Comparison of ENCODE assay signal across 8 mouse cellular contexts in the genomic region with DNA sequence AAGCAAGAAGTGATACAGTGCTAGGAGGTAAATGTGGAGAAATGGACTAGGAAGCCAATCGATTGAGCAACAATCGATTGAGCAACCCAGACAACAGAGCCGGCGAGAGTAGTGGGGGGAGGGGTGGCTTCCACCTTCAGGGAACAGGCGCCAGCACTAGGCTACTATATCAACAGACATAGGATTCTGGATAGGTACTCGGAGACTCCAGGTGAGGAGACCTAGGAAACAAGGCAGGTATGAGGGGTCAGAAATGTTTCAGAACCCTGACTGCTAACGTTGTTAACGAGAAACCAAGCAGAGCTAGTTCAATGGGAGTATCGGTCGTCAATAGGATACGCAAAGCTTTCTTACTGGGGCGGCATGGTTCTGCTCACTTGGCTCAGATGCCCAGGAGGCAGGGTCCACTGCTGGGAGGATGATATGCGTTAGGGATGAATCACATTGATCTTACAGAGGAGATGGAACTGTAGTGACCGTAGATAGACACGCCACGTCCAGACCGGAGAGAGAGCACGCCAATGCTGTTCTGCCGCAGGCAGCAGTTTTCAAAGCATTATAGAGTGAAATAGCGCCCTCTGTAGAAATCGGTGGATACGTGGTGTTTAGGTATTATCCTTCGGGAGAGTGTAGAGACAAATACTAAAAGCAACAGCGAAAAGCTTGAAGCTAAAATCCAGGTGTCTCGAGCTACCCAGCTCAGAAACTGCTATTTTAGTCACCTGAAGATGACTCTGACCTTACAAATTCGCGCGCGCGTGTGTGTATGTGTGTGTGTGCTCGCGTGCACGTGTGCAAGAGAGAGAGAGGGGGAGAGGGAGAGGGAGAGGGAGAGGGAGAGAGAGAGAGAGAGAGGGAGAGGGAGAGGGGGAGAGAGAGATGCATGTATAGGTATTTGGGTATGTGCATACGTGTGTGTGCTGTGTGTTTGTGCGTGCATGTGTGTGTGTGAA. TPM values are rescaled to one million over a fixed set of nuclear protein-coding genes. Genes with fewer than 3 reads are reported as not detected.
DNase-seq lines count a peak whose midpoint lies in the region; ATAC-seq and TF ChIP-seq lines count a peak whose summit lies in the region.

No protein-coding gene starts in this region.

- H3K27ac ChIP-seq in forebrain, embryonic 14.5 days (ENCODE audit: low read depth, low read length), result peak overlapping the region; percentile 82
- no peak overlapping the region for H3K27ac ChIP-seq in liver, embryonic 16.5 days (ENCODE audit: low read length)
- H3K27ac ChIP-seq in neural tube, embryonic 13.5 days (replicated peaks), result peak overlapping the region; percentile 89
- H3K27ac ChIP-seq in testis, adult 2 months (ENCODE audit: control insufficient read depth, insufficient read depth, low read depth, low read length), result peak overlapping the region; percentile 42; the same call in 1 of the 2 replicates

- peak; percentile 86 for ATAC-seq in G1E (ENCODE audit: extremely low read depth, insufficient number of reproducible peaks, low FRiP score, poor library complexity, severe bottlenecking)
- ATAC-seq in forebrain, embryonic 14.5 days, result peak; percentile 93
- peak; percentile 82 for ATAC-seq in liver, embryonic 16.5 days (ENCODE audit: low read depth)
- ATAC-seq in neural tube, embryonic 13.5 days (ENCODE audit: low read depth), result peak; percentile 94

- H3K9ac ChIP-seq in forebrain, embryonic 14.5 days (ENCODE audit: low read length), result peak overlapping the region; percentile 74
- peak overlapping the region; percentile 32 for H3K9ac ChIP-seq in liver, embryonic 16.5 days (ENCODE audit: low read depth, low read length)
- H3K9ac ChIP-seq in neural tube, embryonic 13.5 days, result peak overlapping the region; percentile 77

- H3K4me3 ChIP-seq in G1E (ENCODE audit: low read depth, low read length), result peak overlapping the region; percentile 74
- peak overlapping the region; percentile 57 for H3K4me3 ChIP-seq in forebrain, embryonic 14.5 days (ENCODE audit: low read depth, low read length)
- peak overlapping the region; percentile 54 for H3K4me3 ChIP-seq in liver, embryonic 16.5 days (ENCODE audit: low read depth, low read length)
- H3K4me3 ChIP-seq in neural tube, embryonic 13.5 days, result peak overlapping the region; percentile 57
- peak overlapping the region; percentile 83 for H3K4me3 ChIP-seq in testis, adult 2 months (ENCODE audit: control insufficient read depth, low read depth, low read length)

- 3% methylated on average over 35 of the region's 35 CpGs for WGBS in forebrain, embryonic 14.5 days
- WGBS in liver, embryonic 16.5 days (ENCODE audit: insufficient replicate concordance), result 4% methylated on average over 35 of the region's 35 CpGs
- 4% methylated on average over 35 of the region's 35 CpGs for WGBS in neural tube, embryonic 13.5 days

- intact Hi-C loops in heart, postnatal 10 days (cut with DNase I), result loop anchor here (1.0 to 2.0 kb wide), 2 partner anchors 70 to 99 kb away; no protein-coding TSS in a partner anchor

- H3K27me3 ChIP-seq in G1E (ENCODE audit: insufficient read depth, low read length), result peaks cover 6% of the 10 kb centered on the region; the same call in 1 of the 2 replicates
- H3K27me3 ChIP-seq in forebrain, embryonic 14.5 days (replicated peaks; ENCODE audit: control insufficient read depth, insufficient read depth, low read length), result no peaks in the 10 kb centered on the region
- no peaks in the 10 kb centered on the region for H3K27me3 ChIP-seq in liver, embryonic 16.5 days (ENCODE audit: control insufficient read depth, insufficient read depth, low read depth, low read length)
- no peaks in the 10 kb centered on the region for H3K27me3 ChIP-seq in neural tube, embryonic 13.5 days
- H3K27me3 ChIP-seq in testis, adult 2 months (ENCODE audit: control insufficient read depth, insufficient read depth, low read length), result no peaks in the 10 kb centered on the region

- H3K36me3 ChIP-seq in G1E (replicated peaks), result peaks cover 10% of the 10 kb centered on the region
- no peaks in the 10 kb centered on the region for H3K36me3 ChIP-seq in forebrain, embryonic 14.5 days (ENCODE audit: control insufficient read depth, insufficient read depth, low read length)
- no peaks in the 10 kb centered on the region for H3K36me3 ChIP-seq in liver, embryonic 16.5 days (ENCODE audit: control insufficient read depth, insufficient read depth)
- peaks cover 8% of the 10 kb centered on the region; the same call in 1 of the 2 replicates for H3K36me3 ChIP-seq in neural tube, embryonic 13.5 days
- no peaks in the 10 kb centered on the region; the same call in 1 of the 2 replicates for H3K36me3 ChIP-seq in testis, adult 2 months (ENCODE audit: control insufficient read depth, insufficient read depth, low read length)

- TF ChIP-seq CTCF in G1E (IDR thresholded peaks at IDR 0.05; ENCODE audit: low read depth, low read length), result 0 out of 2 replicates have a peak, but pooled peaks have one; percentile 26
- peak; percentile 20; the same call in 1 of the 2 replicates for TF ChIP-seq CTCF in testis, adult 2 months (IDR thresholded peaks at IDR 0.05; ENCODE audit: control insufficient read depth, insufficient read depth, insufficient replicate concordance, low read depth, low read length)

- DNase-seq in G1E (ENCODE audit: low spot score), result peak; percentile 73
- peak; percentile 80 for DNase-seq in cerebellum, adult 11-12 months
- DNase-seq in forebrain, embryonic 14.5 days (ENCODE audit: low spot score), result peak; percentile 96
- DNase-seq in heart, postnatal 10 days, result peak; percentile 86
- DNase-seq in kidney, postnatal 4 days, result peak; percentile 80 to 89

- H3K9me3 ChIP-seq in G1E (replicated peaks), result no peaks in the 10 kb centered on the region
- no peaks in the 10 kb centered on the region for H3K9me3 ChIP-seq in forebrain, embryonic 14.5 days (replicated peaks; ENCODE audit: control insufficient read depth, low read length)
- H3K9me3 ChIP-seq in liver, embryonic 16.5 days (replicated peaks; ENCODE audit: control insufficient read depth, low read length), result no peaks in the 10 kb centered on the region
- no peaks in the 10 kb centered on the region for H3K9me3 ChIP-seq in neural tube, embryonic 13.5 days

- peaks cover 28% of the 10 kb centered on the region for H3K4me1 ChIP-seq in G1E (ENCODE audit: insufficient read depth, low read depth, low read length)
- peaks cover 4% of the 10 kb centered on the region; the same call in 1 of the 2 replicates for H3K4me1 ChIP-seq in forebrain, embryonic 14.5 days (ENCODE audit: control insufficient read depth, insufficient read depth, low read length)
- peaks cover 3% of the 10 kb centered on the region for H3K4me1 ChIP-seq in liver, embryonic 16.5 days (ENCODE audit: control insufficient read depth, low read depth, low read length)
- H3K4me1 ChIP-seq in neural tube, embryonic 13.5 days (replicated peaks), result peaks cover 12% of the 10 kb centered on the region
- H3K4me1 ChIP-seq in testis, adult 2 months (ENCODE audit: control insufficient read depth, insufficient read depth, low read length), result peaks cover 3% of the 10 kb centered on the region

- TF ChIP-seq POLR2A in testis, adult 2 months (IDR thresholded peaks at IDR 0.05; ENCODE audit: control insufficient read depth, low read depth, low read length), result no peak

- peak overlapping the region; percentile 50 for H3K4me2 ChIP-seq in forebrain, embryonic 14.5 days (ENCODE audit: low read length)
- peak overlapping the region; percentile 43 for H3K4me2 ChIP-seq in liver, embryonic 16.5 days (ENCODE audit: low read depth, low read length)
- peak overlapping the region; percentile 59 for H3K4me2 ChIP-seq in neural tube, embryonic 13.5 days

RNA-seq across cellular contexts. Expression of a gene that starts 24.0 kb away (rescaled TPM):
- total RNA-seq in G1E (2014; fragmentation: Nextera tagmentation) (0.75 and 0.83 TPM in 2 replicates), G1E (2017) (0.05 and 0.12 TPM in 2 replicates)
- polyA plus RNA-seq in G1E (2012), result 0.02 TPM in 1 of 2 replicates, not detected in the other
- 3.6 and 4.8 TPM in 2 replicates for polyA plus RNA-seq in forebrain, embryonic 14.5 days (2014; fragmentation: Nextera tagmentation; extraction: Ambion mirVana)
- total RNA-seq in heart, postnatal 10 days (2021), result not detected
- 0.14 and 0.16 TPM in 2 replicates for polyA plus RNA-seq in liver, embryonic 16.5 days (2015; fragmentation: Nextera tagmentation; extraction: Ambion mirVana)
- polyA plus RNA-seq in neural tube, embryonic 13.5 days (2015; fragmentation: Nextera tagmentation; extraction: Ambion mirVana), result 4.7 and 5.9 TPM in 2 replicates
- polyA plus RNA-seq in testis, adult 2 months (2012; rRNA removed), result 18.3 and 19.6 TPM in 2 replicates
